Mouse (Mus musculus): Measurements from ENCODE around the gene Cd24a. TPM values are rescaled to one million over a fixed set of nuclear protein-coding genes. Genes with fewer than 3 reads are reported as not detected.

The Cd24a gene
- total and polyA plus RNA-seq, 3 experiments = 5.0 to 36.4 (median 19.7) TPM

DNA sequence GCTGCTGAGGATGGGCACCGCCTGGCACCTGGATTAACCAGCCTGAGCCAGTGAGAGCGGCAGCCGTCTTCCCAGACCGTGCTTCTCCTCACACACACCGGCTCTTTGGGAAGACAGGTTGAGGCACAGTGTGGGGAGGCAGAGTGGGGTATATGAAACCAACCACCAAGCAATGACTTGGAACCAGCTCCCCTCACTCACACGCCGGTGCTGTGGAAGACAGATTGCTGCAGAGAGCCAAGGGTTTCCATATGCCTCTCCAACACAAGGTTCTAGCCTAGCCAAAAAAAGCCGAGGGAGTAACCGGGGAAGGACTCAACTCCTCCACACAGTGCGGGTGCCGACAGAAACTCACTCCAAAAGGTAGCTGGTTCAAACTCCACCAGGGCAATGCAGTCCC is 18.8 kb upstream of the Cd24a start:
- no peaks in the 10 kb centered on the region for H3K4me1 ChIP-seq (ENCODE audit: control insufficient read depth, insufficient read depth, low read length)
- H3K27ac ChIP-seq = no peak overlapping the region
- H3K9ac ChIP-seq (ENCODE audit: low read depth, low read length) = no peak overlapping the region
- intact Hi-C loops (cut with DNase I) = no loop called here
- H3K36me3 ChIP-seq (ENCODE audit: control insufficient read depth, insufficient read depth, low read length) = no peaks in the 10 kb centered on the region
- WGBS = 73% methylated on average over 11 of the region's 11 CpGs
- no peaks in the 10 kb centered on the region for H3K27me3 ChIP-seq (ENCODE audit: control insufficient read depth, insufficient read depth, low read length)
- DNase-seq = no peak
- H3K4me3 ChIP-seq = no peak overlapping the region
- TF ChIP-seq EP300 (IDR thresholded peaks at IDR 0.05; ENCODE audit: insufficient read depth, low read depth, low read length) (no peak), CTCF (IDR thresholded peaks at IDR 0.05) (no peak)
- no peaks in the 10 kb centered on the region for H3K79me2 ChIP-seq (replicated peaks; ENCODE audit: control insufficient read depth, insufficient read depth, low read length)

DNA sequence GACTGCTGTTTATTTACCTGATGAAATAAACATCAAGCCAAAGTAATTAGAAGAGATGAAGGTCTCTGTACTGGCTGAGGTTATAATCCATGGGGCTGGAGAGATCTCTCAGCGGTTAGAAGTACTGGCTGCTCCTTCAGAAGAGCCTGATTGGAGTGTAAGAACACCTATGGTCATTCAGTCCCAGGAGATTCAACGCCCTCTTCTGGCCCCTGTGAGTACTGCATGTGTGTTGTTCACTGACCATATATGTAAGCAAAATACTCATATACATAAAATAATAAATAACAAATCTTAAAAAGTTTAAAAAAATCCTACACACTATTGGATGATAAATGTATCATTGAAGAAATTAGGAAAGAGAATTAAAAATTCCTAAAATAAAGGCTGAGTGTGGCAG is 17.3 kb upstream of the Cd24a start:
- TF ChIP-seq CTCF (IDR thresholded peaks at IDR 0.05) (peak; percentile 36), POLR2A (IDR thresholded peaks at IDR 0.05; ENCODE audit: insufficient read depth, low read depth, low read length) (no peak)
- H3K27me3 ChIP-seq (ENCODE audit: control insufficient read depth, insufficient read depth, low read length) = no peaks in the 10 kb centered on the region
- no peak overlapping the region for H3K9ac ChIP-seq (ENCODE audit: low read depth, low read length)
- no peaks in the 10 kb centered on the region for H3K4me1 ChIP-seq (ENCODE audit: control insufficient read depth, insufficient read depth, low read length)
- no peak overlapping the region for H3K4me3 ChIP-seq
- no peaks in the 10 kb centered on the region for H3K36me3 ChIP-seq (ENCODE audit: control insufficient read depth, insufficient read depth, low read length)
- H3K79me2 ChIP-seq (replicated peaks; ENCODE audit: control insufficient read depth, insufficient read depth, low read length) = no peaks in the 10 kb centered on the region
- H3K27ac ChIP-seq = no peak overlapping the region
- DNase-seq = no peak
- WGBS = 37% methylated on average over 2 of the region's 2 CpGs
- intact Hi-C loops (cut with DNase I) = no loop called here

DNA sequence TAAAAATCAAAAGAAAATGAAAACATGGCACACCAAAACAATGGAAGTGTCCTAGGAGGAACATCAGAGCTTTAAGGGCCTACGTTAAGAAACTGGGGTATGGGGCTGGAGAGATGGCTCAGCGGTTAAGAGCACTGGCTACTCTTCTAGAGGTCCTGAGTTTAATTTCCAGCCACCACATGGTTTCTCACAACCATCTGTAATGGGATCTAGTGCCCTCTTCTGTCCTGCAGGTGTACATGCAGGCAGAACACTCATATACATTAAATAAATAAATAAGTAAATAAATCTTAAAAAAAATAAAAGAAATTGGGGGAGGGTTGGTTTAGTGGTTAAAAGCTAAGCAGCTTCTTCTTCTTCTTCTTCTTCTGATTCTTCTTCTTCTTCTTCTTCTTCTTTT is 16.8 kb upstream of the Cd24a start:
- Histone ChIP-seq H3K9ac (ENCODE audit: low read depth, low read length) (no peak overlapping the region), H3K79me2 (replicated peaks; ENCODE audit: control insufficient read depth, insufficient read depth, low read length) (no peaks in the 10 kb centered on the region), H3K4me1 (ENCODE audit: control insufficient read depth, insufficient read depth, low read length) (no peaks in the 10 kb centered on the region), H3K4me3 (no peak overlapping the region), H3K27me3 (ENCODE audit: control insufficient read depth, insufficient read depth, low read length) (no peaks in the 10 kb centered on the region), H3K36me3 (ENCODE audit: control insufficient read depth, insufficient read depth, low read length) (no peaks in the 10 kb centered on the region), H3K27ac (no peak overlapping the region)
- no peak for DNase-seq
- TF ChIP-seq POLR2A (IDR thresholded peaks at IDR 0.05; ENCODE audit: insufficient read depth, low read depth, low read length) (no peak), EP300 (IDR thresholded peaks at IDR 0.05; ENCODE audit: insufficient read depth, low read depth, low read length) (no peak), CTCF (IDR thresholded peaks at IDR 0.05) (no peak)
- intact Hi-C loops (cut with DNase I) = no loop called here
- WGBS = 89% methylated on average over 2 of the region's 2 CpGs

DNA sequence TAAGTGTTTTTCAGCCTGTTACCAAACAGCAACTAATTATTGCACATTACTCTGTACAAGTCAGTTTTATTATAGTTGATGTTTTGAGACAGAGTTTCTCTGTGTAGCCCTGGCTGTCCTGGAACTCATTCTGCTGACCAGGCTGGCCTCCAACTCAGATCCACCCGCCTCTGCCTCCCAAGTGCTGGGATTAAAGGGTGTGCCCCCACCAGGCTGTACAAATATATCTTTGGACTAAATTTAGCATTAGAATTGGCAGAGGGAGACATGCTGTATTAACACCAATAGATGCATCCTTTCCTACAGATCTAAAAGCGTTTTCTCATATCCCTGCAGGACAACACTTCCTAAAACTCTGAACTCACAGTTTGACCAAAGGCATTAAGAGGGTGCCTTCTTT is 3.7 kb upstream of the Cd24a start:
- Histone ChIP-seq H3K27me3 (ENCODE audit: control insufficient read depth, insufficient read depth, low read length) (peaks cover 6% of the 10 kb centered on the region), H3K27ac (no peak overlapping the region), H3K36me3 (ENCODE audit: control insufficient read depth, insufficient read depth, low read length) (no peaks in the 10 kb centered on the region), H3K79me2 (replicated peaks; ENCODE audit: control insufficient read depth, insufficient read depth, low read length) (no peaks in the 10 kb centered on the region), H3K4me3 (no peak overlapping the region), H3K9ac (ENCODE audit: low read depth, low read length) (no peak overlapping the region), H3K4me1 (ENCODE audit: control insufficient read depth, insufficient read depth, low read length) (no peaks in the 10 kb centered on the region)
- 51% methylated on average over 2 of the region's 2 CpGs for WGBS
- no peak for TF ChIP-seq CTCF (IDR thresholded peaks at IDR 0.05)
- TF ChIP-seq POLR2A (IDR thresholded peaks at IDR 0.05; ENCODE audit: insufficient read depth, low read depth, low read length) = no peak
- no peak for TF ChIP-seq EP300 (IDR thresholded peaks at IDR 0.05; ENCODE audit: insufficient read depth, low read depth, low read length)
- DNase-seq = no peak
- intact Hi-C loops (cut with DNase I) = loop anchor here (10.0 kb wide), 1 partner anchor 500 kb away; no protein-coding TSS in a partner anchor

DNA sequence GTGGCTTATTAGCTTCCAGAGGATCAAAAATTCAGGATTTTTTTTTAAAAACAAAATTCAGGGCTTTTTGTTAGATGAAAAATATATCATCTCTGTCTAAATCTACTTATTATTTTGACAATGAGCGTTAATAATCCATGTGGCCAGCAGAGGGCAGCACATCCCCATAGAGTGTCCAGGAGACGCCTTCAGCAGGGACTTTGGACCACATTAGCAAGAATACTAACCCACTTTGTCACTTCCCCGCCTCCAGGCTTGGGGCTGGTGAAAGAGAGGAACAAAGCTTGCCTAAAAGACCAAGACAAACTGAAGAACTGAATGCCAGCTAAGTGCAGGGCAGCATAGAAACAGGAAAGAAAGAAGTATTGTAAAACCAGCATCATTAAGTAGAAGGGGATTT is 3.1 kb upstream of the Cd24a start:
- H3K79me2 ChIP-seq (replicated peaks; ENCODE audit: control insufficient read depth, insufficient read depth, low read length) = no peaks in the 10 kb centered on the region
- H3K27me3 ChIP-seq (ENCODE audit: control insufficient read depth, insufficient read depth, low read length) = peaks cover 6% of the 10 kb centered on the region
- intact Hi-C loops (cut with DNase I) = loop anchor here (1.0 to 10.0 kb wide), 3 partner anchors 295 to 500 kb away; no protein-coding TSS in a partner anchor
- DNase-seq = peak; percentile 62 to 80
- TF ChIP-seq POLR2A (IDR thresholded peaks at IDR 0.05; ENCODE audit: insufficient read depth, low read depth, low read length) = no peak
- peak; percentile 77; the same call in 1 of the 2 replicates for TF ChIP-seq EP300 (IDR thresholded peaks at IDR 0.05; ENCODE audit: insufficient read depth, low read depth, low read length)
- TF ChIP-seq CTCF (IDR thresholded peaks at IDR 0.05) = peak; percentile 89
- no peak overlapping the region for H3K4me3 ChIP-seq
- H3K27ac ChIP-seq = no peak overlapping the region
- no peaks in the 10 kb centered on the region for H3K36me3 ChIP-seq (ENCODE audit: control insufficient read depth, insufficient read depth, low read length)
- no peak overlapping the region for H3K9ac ChIP-seq (ENCODE audit: low read depth, low read length)
- 5% methylated on average over 3 of the region's 3 CpGs for WGBS
- H3K4me1 ChIP-seq (ENCODE audit: control insufficient read depth, insufficient read depth, low read length) = no peaks in the 10 kb centered on the region

DNA sequence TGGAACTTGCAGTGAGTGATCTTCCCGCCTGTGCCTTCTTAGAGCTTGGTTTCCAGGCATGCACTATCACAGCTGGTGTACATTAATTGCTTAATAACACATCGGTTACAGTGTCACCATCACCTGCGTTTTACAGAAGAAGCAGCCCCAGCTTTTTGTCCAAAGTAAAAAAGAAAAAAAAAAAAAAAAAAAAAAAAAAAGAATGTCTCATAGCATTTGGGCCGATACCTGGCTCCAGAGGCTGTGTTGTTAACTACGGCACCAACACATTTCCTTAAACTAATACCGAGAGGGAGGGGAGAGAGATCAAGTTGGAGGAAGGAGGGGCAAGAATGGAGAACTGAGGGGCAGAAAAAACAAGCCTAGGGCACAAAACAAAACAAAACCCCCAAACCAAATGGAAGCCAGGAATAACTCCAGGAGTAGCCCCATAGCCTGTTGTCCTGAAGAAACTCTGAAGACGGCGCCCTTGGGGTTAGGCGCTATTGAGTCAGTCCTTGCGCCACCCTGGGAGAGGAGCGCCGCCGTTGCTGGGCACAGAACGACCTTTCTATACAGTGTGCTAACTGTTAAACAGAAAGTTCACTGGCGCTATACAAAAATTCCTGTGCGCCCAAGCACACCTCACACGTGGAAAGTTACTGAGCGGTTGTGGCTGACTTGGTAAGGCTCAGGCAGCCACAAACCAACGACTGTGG is 636 bp upstream of the Cd24a start:
- Histone ChIP-seq H3K36me3 (ENCODE audit: control insufficient read depth, insufficient read depth, low read length) (no peaks in the 10 kb centered on the region), H3K4me3 (no peak overlapping the region), H3K27me3 (ENCODE audit: control insufficient read depth, insufficient read depth, low read length) (peaks cover 6% of the 10 kb centered on the region), H3K4me1 (ENCODE audit: control insufficient read depth, insufficient read depth, low read length) (peaks cover 3% of the 10 kb centered on the region), H3K9ac (ENCODE audit: low read depth, low read length) (no peak overlapping the region), H3K79me2 (replicated peaks; ENCODE audit: control insufficient read depth, insufficient read depth, low read length) (no peaks in the 10 kb centered on the region), H3K27ac (no peak overlapping the region)
- intact Hi-C loops (cut with DNase I) = loop anchor here (10.0 kb wide), 1 partner anchor 497 kb away; no protein-coding TSS in a partner anchor
- WGBS = 33% methylated on average over 19 of the region's 19 CpGs
- DNase-seq = no peak
- no peak for TF ChIP-seq POLR2A (IDR thresholded peaks at IDR 0.05; ENCODE audit: insufficient read depth, low read depth, low read length)
- no peak for TF ChIP-seq EP300 (IDR thresholded peaks at IDR 0.05; ENCODE audit: insufficient read depth, low read depth, low read length)
- no peak for TF ChIP-seq CTCF (IDR thresholded peaks at IDR 0.05)
